Mouse (Mus musculus) thymus, postnatal 25 days (tissue): ENCODE results near the gene Rfx8.

ENCODE experiments used
- DNase-seq: peaks from one replicate; pipeline ENCODE4 v3.0.0; 2022

The Rfx8 gene

GRCm38 (mm10) chr1:39641667-39642066, 79.1 kb downstream of the Rfx8 start:
- DNase-seq: no peak

- DNase-seq: no peak
These were observed 83.7 kb downstream of the Rfx8 start for GRCm38 (mm10) chr1:39637139-39637538.

- no peak for DNase-seq
These were observed 84.1 kb downstream of the Rfx8 start for GRCm38 (mm10) chr1:39636660-39637059.

DNA sequence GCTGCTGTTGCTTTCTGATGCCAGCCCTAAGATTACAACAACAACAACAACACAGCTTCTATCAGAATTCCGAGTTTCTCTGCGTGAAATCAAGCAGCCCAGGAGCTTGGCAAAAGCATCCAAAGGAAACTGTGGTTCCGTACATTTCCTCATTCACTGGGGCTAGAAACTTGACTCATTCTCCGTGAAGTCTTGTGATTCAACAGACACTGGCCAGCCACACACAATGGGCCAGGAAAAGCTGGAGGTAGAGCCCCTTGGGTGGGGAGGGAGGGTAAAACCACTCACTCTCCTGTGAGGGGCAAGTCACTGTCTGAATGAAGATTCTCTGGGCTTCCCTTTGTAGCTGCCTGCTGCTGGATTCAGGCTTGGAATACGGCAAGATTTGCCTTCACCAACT, 84.6 kb downstream of the Rfx8 start:
- DNase-seq: no peak

- DNase-seq: no peak
These were observed 92.2 kb downstream of the Rfx8 start for GRCm38 (mm10) chr1:39628606-39629005.

- DNase-seq: no peak
These were observed 95.3 kb downstream of the Rfx8 start for GRCm38 (mm10) chr1:39625491-39625890.

- DNase-seq: no peak
These were observed 97.1 kb downstream of the Rfx8 start for GRCm38 (mm10) chr1:39623729-39624128.

- DNase-seq: no peak
These were observed 97.7 kb downstream of the Rfx8 start for GRCm38 (mm10) chr1:39623106-39623505.

DNA sequence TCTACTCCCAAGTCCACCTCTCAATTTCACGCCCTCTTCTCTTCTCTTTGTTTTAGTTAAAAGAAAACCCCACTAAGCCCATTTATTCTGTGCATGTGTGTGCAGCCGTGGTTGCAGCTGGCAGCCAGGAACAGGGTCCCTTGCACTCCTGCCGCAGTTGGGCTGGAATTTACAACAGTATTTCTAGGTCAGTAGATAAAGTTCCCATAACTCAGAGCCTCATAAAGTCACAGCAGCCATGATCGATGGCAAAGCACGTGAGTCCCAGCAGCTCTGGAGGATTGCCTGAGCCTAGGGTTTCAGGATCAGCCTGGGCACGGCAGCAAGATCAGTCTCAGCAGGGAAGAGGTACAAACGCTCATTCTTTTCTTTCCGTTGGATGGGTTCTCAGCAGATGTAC, 102.3 kb downstream of the Rfx8 start:
- DNase-seq: no peak

DNA sequence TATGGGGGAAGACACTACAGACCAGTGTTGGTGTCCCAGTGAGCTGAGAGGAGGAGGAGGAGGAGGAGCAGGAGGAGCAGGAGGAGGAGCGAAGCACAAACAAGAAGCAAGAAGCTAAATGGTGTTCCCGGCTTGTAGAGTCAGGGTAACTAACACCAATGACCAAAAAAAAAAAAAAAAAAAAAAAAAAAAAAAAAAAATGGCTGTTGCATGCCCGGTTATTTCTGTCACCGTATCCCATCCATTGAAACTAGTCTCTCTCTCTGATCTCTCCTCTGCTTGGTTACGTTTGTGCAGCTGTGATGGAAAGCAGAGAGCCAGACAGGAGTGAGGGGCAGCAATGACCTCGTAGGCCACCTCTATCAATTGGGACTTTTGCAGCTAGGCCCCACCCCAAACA, 105.3 kb downstream of the Rfx8 start:
- no peak for DNase-seq
